Mouse (Mus musculus): Measurements from ENCODE around the gene Lsamp. TPM values are rescaled to one million over a fixed set of nuclear protein-coding genes. Genes with fewer than 3 reads are reported as not detected.

Lsamp gene
- polyA plus RNA-seq, 1 experiment from 2014 or later: 10.0 TPM

GRCm38 (mm10) chr16:41900783-41901182 lies 1916.6 kb downstream of the Lsamp start:
- Histone ChIP-seq H3K4me3 (no peak overlapping the region), H3K9me3 (no peaks in the 10 kb centered on the region), H3K4me2 (no peak overlapping the region), H3K27me3 (no peaks in the 10 kb centered on the region), H3K36me3 (no peaks in the 10 kb centered on the region), H3K4me1 (no peaks in the 10 kb centered on the region), H3K9ac (no peak overlapping the region), H3K27ac (no peak overlapping the region)
- WGBS: 50% methylated on average over 2 of the region's 2 CpGs
- no peak for ATAC-seq (ENCODE audit: insufficient number of reproducible peaks, low FRiP score, low TSS enrichment, low read depth)

- Histone ChIP-seq H3K4me2 (no peak overlapping the region), H3K27me3 (no peaks in the 10 kb centered on the region), H3K36me3 (no peaks in the 10 kb centered on the region), H3K4me1 (no peaks in the 10 kb centered on the region), H3K9me3 (no peaks in the 10 kb centered on the region), H3K4me3 (no peak overlapping the region), H3K27ac (no peak overlapping the region), H3K9ac (no peak overlapping the region)
- WGBS: 53% methylated on average over 3 of the region's 3 CpGs
- ATAC-seq (ENCODE audit: insufficient number of reproducible peaks, low FRiP score, low TSS enrichment, low read depth): no peak
Measured at GRCm38 (mm10) chr16:41903654-41904053, 1919.5 kb downstream of the Lsamp start.

GRCm38 (mm10) chr16:41912584-41913193 lies 1928.5 kb downstream of the Lsamp start:
- Histone ChIP-seq H3K27me3 (no peaks in the 10 kb centered on the region), H3K4me2 (no peak overlapping the region), H3K4me3 (no peak overlapping the region), H3K27ac (no peak overlapping the region), H3K4me1 (0 out of 2 replicates have a peak, but pooled peaks cover 4% of the 10 kb centered on the region), H3K9me3 (no peaks in the 10 kb centered on the region), H3K9ac (no peak overlapping the region), H3K36me3 (no peaks in the 10 kb centered on the region)
- WGBS: 59% methylated on average over 4 of the region's 4 CpGs
- no peak for ATAC-seq (ENCODE audit: insufficient number of reproducible peaks, low FRiP score, low TSS enrichment, low read depth)

GRCm38 (mm10) chr16:41913346-41913745 lies 1929.2 kb downstream of the Lsamp start:
- H3K9ac ChIP-seq: no peak overlapping the region
- ATAC-seq (ENCODE audit: insufficient number of reproducible peaks, low FRiP score, low TSS enrichment, low read depth): no peak
- no peaks in the 10 kb centered on the region for H3K9me3 ChIP-seq
- no peaks in the 10 kb centered on the region for H3K36me3 ChIP-seq
- WGBS: 91% methylated on average over 4 of the region's 4 CpGs
- 0 out of 2 replicates have a peak, but pooled peaks cover 4% of the 10 kb centered on the region for H3K4me1 ChIP-seq
- H3K27ac ChIP-seq: no peak overlapping the region
- H3K4me2 ChIP-seq: no peak overlapping the region
- no peak overlapping the region for H3K4me3 ChIP-seq
- no peaks in the 10 kb centered on the region for H3K27me3 ChIP-seq

GRCm38 (mm10) chr16:41916342-41916741 lies 1932.2 kb downstream of the Lsamp start:
- no peak overlapping the region for H3K9ac ChIP-seq
- H3K4me2 ChIP-seq: no peak overlapping the region
- H3K9me3 ChIP-seq: no peaks in the 10 kb centered on the region
- 0 out of 2 replicates have a peak, but pooled peaks cover 4% of the 10 kb centered on the region for H3K4me1 ChIP-seq
- no peaks in the 10 kb centered on the region for H3K36me3 ChIP-seq
- H3K27me3 ChIP-seq: no peaks in the 10 kb centered on the region
- 78% methylated on average over 3 of the region's 3 CpGs for WGBS
- H3K27ac ChIP-seq: peak overlapping the region; percentile 22; the same call in 1 of the 2 replicates
- ATAC-seq (ENCODE audit: insufficient number of reproducible peaks, low FRiP score, low TSS enrichment, low read depth): no peak
- H3K4me3 ChIP-seq: no peak overlapping the region

- Histone ChIP-seq H3K36me3 (no peaks in the 10 kb centered on the region), H3K9me3 (no peaks in the 10 kb centered on the region), H3K27me3 (no peaks in the 10 kb centered on the region), H3K27ac (peak overlapping the region; percentile 39; the same call in 1 of the 2 replicates), H3K4me2 (0 out of 2 replicates have a peak overlapping the region, but pooled peaks have one; percentile 1), H3K4me1 (0 out of 2 replicates have a peak, but pooled peaks cover 4% of the 10 kb centered on the region), H3K9ac (no peak overlapping the region), H3K4me3 (no peak overlapping the region)
- peak; percentile 58 for ATAC-seq (ENCODE audit: insufficient number of reproducible peaks, low FRiP score, low TSS enrichment, low read depth)
- 16% methylated on average over 6 of the region's 6 CpGs for WGBS
Measured at GRCm38 (mm10) chr16:41917057-41917821, 1933.1 kb downstream of the Lsamp start.

GRCm38 (mm10) chr16:41929546-41929945 lies 1945.4 kb downstream of the Lsamp start:
- no peak overlapping the region for H3K4me3 ChIP-seq
- no peak overlapping the region for H3K4me2 ChIP-seq
- no peak overlapping the region for H3K9ac ChIP-seq
- H3K9me3 ChIP-seq: no peaks in the 10 kb centered on the region
- ATAC-seq (ENCODE audit: insufficient number of reproducible peaks, low FRiP score, low TSS enrichment, low read depth): no peak
- no peaks in the 10 kb centered on the region for H3K4me1 ChIP-seq
- H3K27ac ChIP-seq: no peak overlapping the region
- H3K36me3 ChIP-seq: no peaks in the 10 kb centered on the region
- 92% methylated on average over 4 of the region's 4 CpGs for WGBS
- no peaks in the 10 kb centered on the region for H3K27me3 ChIP-seq

GRCm38 (mm10) chr16:41935701-41936100 lies 1951.5 kb downstream of the Lsamp start:
- WGBS: 70% methylated on average over 2 of the region's 2 CpGs
- no peak for ATAC-seq (ENCODE audit: insufficient number of reproducible peaks, low FRiP score, low TSS enrichment, low read depth)
- H3K27ac ChIP-seq: no peak overlapping the region
- H3K9me3 ChIP-seq: no peaks in the 10 kb centered on the region
- H3K36me3 ChIP-seq: no peaks in the 10 kb centered on the region
- H3K27me3 ChIP-seq: no peaks in the 10 kb centered on the region
- H3K9ac ChIP-seq: no peak overlapping the region
- H3K4me1 ChIP-seq: no peaks in the 10 kb centered on the region
- H3K4me2 ChIP-seq: no peak overlapping the region
- no peak overlapping the region for H3K4me3 ChIP-seq

- Histone ChIP-seq H3K9me3 (no peaks in the 10 kb centered on the region), H3K27ac (no peak overlapping the region), H3K36me3 (no peaks in the 10 kb centered on the region), H3K4me1 (no peaks in the 10 kb centered on the region), H3K27me3 (no peaks in the 10 kb centered on the region), H3K9ac (no peak overlapping the region), H3K4me2 (no peak overlapping the region), H3K4me3 (no peak overlapping the region)
- ATAC-seq (ENCODE audit: insufficient number of reproducible peaks, low FRiP score, low TSS enrichment, low read depth): no peak
- WGBS: 65% methylated on average over 3 of the region's 3 CpGs
Measured at GRCm38 (mm10) chr16:41936908-41937595, 1952.9 kb downstream of the Lsamp start.

GRCm38 (mm10) chr16:41937596-41937990 lies 1953.4 kb downstream of the Lsamp start:
- Histone ChIP-seq H3K4me1 (no peaks in the 10 kb centered on the region), H3K36me3 (no peaks in the 10 kb centered on the region), H3K4me3 (no peak overlapping the region), H3K27ac (no peak overlapping the region), H3K4me2 (no peak overlapping the region), H3K9ac (no peak overlapping the region), H3K27me3 (no peaks in the 10 kb centered on the region), H3K9me3 (no peaks in the 10 kb centered on the region)
- WGBS: 87% methylated on average over 1 of the region's 1 CpGs
- ATAC-seq (ENCODE audit: insufficient number of reproducible peaks, low FRiP score, low TSS enrichment, low read depth): no peak

GRCm38 (mm10) chr16:41938258-41938657 lies 1954.1 kb downstream of the Lsamp start:
- no peak overlapping the region for H3K27ac ChIP-seq
- no peak overlapping the region for H3K9ac ChIP-seq
- no peak overlapping the region for H3K4me3 ChIP-seq
- no peak overlapping the region for H3K4me2 ChIP-seq
- no peak for ATAC-seq (ENCODE audit: insufficient number of reproducible peaks, low FRiP score, low TSS enrichment, low read depth)
- no peaks in the 10 kb centered on the region for H3K36me3 ChIP-seq
- H3K27me3 ChIP-seq: no peaks in the 10 kb centered on the region
- H3K4me1 ChIP-seq: no peaks in the 10 kb centered on the region
- H3K9me3 ChIP-seq: no peaks in the 10 kb centered on the region
- 88% methylated on average over 5 of the region's 5 CpGs for whole genome bisulfite sequencing

All from limb, embryonic 15.5 days (tissue).